9 mouse cellular contexts compared by ENCODE assay signal in genomic region chr10:79914948-79915596, GRCm38 (mm10). TPM values are rescaled to one million over a fixed set of nuclear protein-coding genes. Genes with fewer than 3 reads are reported as not detected.
DNase-seq lines count a peak whose midpoint lies in the region; ATAC-seq lines count a peak whose summit lies in the region.
"Had no signal": no experiment of that assay in that cellular context is flagged by ENCODE, and none has a peak within 500 bp of the region (broad histone marks: within the 10 kb centered on the region; RNA-seq: fewer than 3 reads in every experiment).

No protein-coding gene starts in this region.

- peaks cover 62% of the 10 kb centered on the region for H3K4me1 ChIP-seq in midbrain, embryonic 10.5 days
- H3K4me1 ChIP-seq in midbrain, embryonic 11.5 days (ENCODE audit: control insufficient read depth, insufficient read depth, low read length) = peaks cover 18% of the 10 kb centered on the region
- H3K4me1 ChIP-seq in limb, embryonic 15.5 days = peaks cover 46% of the 10 kb centered on the region
- peaks cover 35% of the 10 kb centered on the region for H3K4me1 ChIP-seq in stomach, embryonic 14.5 days (ENCODE audit: control insufficient read depth, insufficient read depth, low read length)

- peak overlapping the region; percentile 76; the same call in 1 of the 2 replicates for H3K4me3 ChIP-seq in midbrain, embryonic 10.5 days
- H3K4me3 ChIP-seq in midbrain, embryonic 11.5 days (ENCODE audit: low read depth, low read length) = no peak overlapping the region
- H3K4me3 ChIP-seq in limb, embryonic 15.5 days = no peak overlapping the region
- H3K4me3 ChIP-seq in stomach, embryonic 14.5 days (ENCODE audit: low read depth, low read length) = no peak overlapping the region

- H3K36me3 ChIP-seq in midbrain, embryonic 10.5 days = peaks cover 31% of the 10 kb centered on the region
- no peaks in the 10 kb centered on the region for H3K36me3 ChIP-seq in midbrain, embryonic 11.5 days (ENCODE audit: control insufficient read depth, insufficient read depth, low read length)
- H3K36me3 ChIP-seq in limb, embryonic 15.5 days = peaks cover 30% of the 10 kb centered on the region
- H3K36me3 ChIP-seq in stomach, embryonic 14.5 days (ENCODE audit: control insufficient read depth, insufficient read depth, low read length) = peaks cover 17% of the 10 kb centered on the region

- peak; percentile 46 for DNase-seq in cerebellum, adult 9-10 months
- DNase-seq in cerebellum, adult 18-20 months = no peak
- no peak for DNase-seq in midbrain, embryonic 10.5 days (ENCODE audit: low spot score)
- DNase-seq in midbrain, embryonic 11.5 days (ENCODE audit: low spot score, missing footprints) = no peak
- no peak for DNase-seq in left cerebral cortex, postnatal 25 days (ENCODE audit: low spot score in 2 of 2)
- no peak for DNase-seq in gastrocnemius, postnatal 10 days

- intact Hi-C loops in left cerebral cortex, postnatal 25 days (cut with DNase I) = no loop called here

- peaks cover 33% of the 10 kb centered on the region for H3K27me3 ChIP-seq in midbrain, embryonic 10.5 days (ENCODE audit: low read depth, poor library complexity, severe bottlenecking)
- peaks cover 29% of the 10 kb centered on the region for H3K27me3 ChIP-seq in midbrain, embryonic 11.5 days (ENCODE audit: control insufficient read depth, insufficient read depth, low read length)
- H3K27me3 ChIP-seq in limb, embryonic 15.5 days = peaks cover 28% of the 10 kb centered on the region
- H3K27me3 ChIP-seq in stomach, embryonic 14.5 days (ENCODE audit: control insufficient read depth, insufficient read depth, low read length) = peaks cover 27% of the 10 kb centered on the region

- H3K27ac ChIP-seq in midbrain, embryonic 10.5 days (replicated peaks) = no peak overlapping the region
- H3K27ac ChIP-seq in midbrain, embryonic 11.5 days (ENCODE audit: low read depth, low read length) = no peak overlapping the region
- peak overlapping the region; percentile 30; the same call in 1 of the 2 replicates for H3K27ac ChIP-seq in limb, embryonic 15.5 days
- peak overlapping the region; percentile 33; the same call in 1 of the 2 replicates for H3K27ac ChIP-seq in stomach, embryonic 14.5 days (ENCODE audit: low read length)

- no peak overlapping the region for H3K4me2 ChIP-seq in midbrain, embryonic 11.5 days
- peak overlapping the region; percentile 84; the same call in 1 of the 2 replicates for H3K4me2 ChIP-seq in limb, embryonic 15.5 days
- H3K4me2 ChIP-seq in stomach, embryonic 14.5 days (replicated peaks; ENCODE audit: low read depth, low read length) = peak overlapping the region; percentile 85

- no peak overlapping the region for H3K9ac ChIP-seq in midbrain, embryonic 11.5 days (ENCODE audit: low read length)
- 0 out of 2 replicates have a peak overlapping the region, but pooled peaks have one; percentile 7 for H3K9ac ChIP-seq in limb, embryonic 15.5 days
- H3K9ac ChIP-seq in stomach, embryonic 14.5 days (replicated peaks; ENCODE audit: low read depth, low read length) = peak overlapping the region; percentile 73; the same call in 1 of the 2 replicates

- no peaks in the 10 kb centered on the region for H3K9me3 ChIP-seq in midbrain, embryonic 10.5 days (replicated peaks)
- no peaks in the 10 kb centered on the region for H3K9me3 ChIP-seq in midbrain, embryonic 11.5 days (ENCODE audit: control insufficient read depth, low read length)
- H3K9me3 ChIP-seq in limb, embryonic 15.5 days = no peaks in the 10 kb centered on the region
- no peaks in the 10 kb centered on the region for H3K9me3 ChIP-seq in stomach, embryonic 14.5 days (ENCODE audit: control insufficient read depth, low read depth, low read length)

- ATAC-seq in midbrain, embryonic 11.5 days (ENCODE audit: low FRiP score) = no peak
- no peak for ATAC-seq in limb, embryonic 15.5 days (ENCODE audit: insufficient number of reproducible peaks, low FRiP score, low TSS enrichment, low read depth)
- ATAC-seq in stomach, embryonic 14.5 days (ENCODE audit: insufficient number of reproducible peaks, insufficient read depth, low FRiP score, low read depth) = no peak

- 74% methylated on average over 7 of the region's 7 CpGs for WGBS in midbrain, embryonic 10.5 days
- 73% methylated on average over 7 of the region's 7 CpGs for WGBS in midbrain, embryonic 11.5 days
- 60% methylated on average over 7 of the region's 7 CpGs for WGBS in limb, embryonic 15.5 days
- WGBS in stomach, embryonic 14.5 days = 59% methylated on average over 7 of the region's 7 CpGs

RNA-seq across cellular contexts. Expression of gene Kiss1r, which starts 1.7 kb away (rescaled TPM):
- polyA plus RNA-seq in midbrain, embryonic 10.5 days (2016; fragmentation: Nextera tagmentation; extraction: Ambion mirVana) = 1.0 and 1.2 TPM in 2 replicates
- 0.34 and 0.61 TPM in 2 replicates for polyA plus RNA-seq in midbrain, embryonic 11.5 days (2014; fragmentation: Nextera tagmentation; extraction: Ambion mirVana)
- polyA plus RNA-seq in limb, embryonic 15.5 days (2015; fragmentation: Nextera tagmentation; extraction: Ambion mirVana) = 1.0 and 1.2 TPM in 2 replicates
- polyA plus RNA-seq in stomach, embryonic 14.5 days (2014; fragmentation: Nextera tagmentation; extraction: Ambion mirVana) = 0.81 and 1.0 TPM in 2 replicates
- total RNA-seq in left cerebral cortex, postnatal 25 days (2021) = 1 to 10 TPM; 7.1 to 7.8 TPM
- under 1 TPM; 0.23 to 0.59 TPM for total RNA-seq in gastrocnemius, postnatal 10 days (2021)

RNA-seq across cellular contexts. Expression of gene Gm26602, which starts 4.4 kb away (rescaled TPM):
- polyA plus RNA-seq in midbrain, embryonic 10.5 days (2016; fragmentation: Nextera tagmentation; extraction: Ambion mirVana) = 2.0 and 5.5 TPM in 2 replicates
- 20.6 and 25.6 TPM in 2 replicates for polyA plus RNA-seq in midbrain, embryonic 11.5 days (2014; fragmentation: Nextera tagmentation; extraction: Ambion mirVana)
- not detected in 2 replicates for polyA plus RNA-seq in limb, embryonic 15.5 days (2015; fragmentation: Nextera tagmentation; extraction: Ambion mirVana)
- polyA plus RNA-seq in stomach, embryonic 14.5 days (2014; fragmentation: Nextera tagmentation; extraction: Ambion mirVana) = 5.3 TPM in 1 of 2 replicates, not detected in the other
- total RNA-seq in left cerebral cortex, postnatal 25 days (2021) = not detected
- not detected for total RNA-seq in gastrocnemius, postnatal 10 days (2021)
- polyA plus RNA-seq: C2C12 had no signal

RNA-seq across cellular contexts. Expression of gene R3hdm4, which starts 5.9 kb away (rescaled TPM):
- polyA plus RNA-seq in midbrain, embryonic 10.5 days (2016; fragmentation: Nextera tagmentation; extraction: Ambion mirVana) = 126 and 154 TPM in 2 replicates
- polyA plus RNA-seq in midbrain, embryonic 11.5 days (2014; fragmentation: Nextera tagmentation; extraction: Ambion mirVana) = 127 and 135 TPM in 2 replicates
- 159 and 161 TPM in 2 replicates for polyA plus RNA-seq in limb, embryonic 15.5 days (2015; fragmentation: Nextera tagmentation; extraction: Ambion mirVana)
- 143 and 151 TPM in 2 replicates for polyA plus RNA-seq in stomach, embryonic 14.5 days (2014; fragmentation: Nextera tagmentation; extraction: Ambion mirVana)
- total RNA-seq in left cerebral cortex, postnatal 25 days (2021) = 100 to 1,000 TPM; 366 to 394 TPM
- 100 to 1,000 TPM; 101 to 108 TPM for total RNA-seq in gastrocnemius, postnatal 10 days (2021)

RNA-seq across cellular contexts. Expression of gene Med16, which starts 6.3 kb away (rescaled TPM):
- polyA plus RNA-seq in midbrain, embryonic 10.5 days (2016; fragmentation: Nextera tagmentation; extraction: Ambion mirVana) = 69.8 and 70.8 TPM in 2 replicates
- polyA plus RNA-seq in midbrain, embryonic 11.5 days (2014; fragmentation: Nextera tagmentation; extraction: Ambion mirVana) = 39.7 and 45.7 TPM in 2 replicates
- 35.4 and 37.7 TPM in 2 replicates for polyA plus RNA-seq in limb, embryonic 15.5 days (2015; fragmentation: Nextera tagmentation; extraction: Ambion mirVana)
- polyA plus RNA-seq in stomach, embryonic 14.5 days (2014; fragmentation: Nextera tagmentation; extraction: Ambion mirVana) = 43.4 and 46.4 TPM in 2 replicates
- total RNA-seq in left cerebral cortex, postnatal 25 days (2021) = 10 to 100 TPM; 57.5 to 59.8 TPM
- total RNA-seq in gastrocnemius, postnatal 10 days (2021) = 10 to 100 TPM; 39.6 to 43.8 TPM

RNA-seq across cellular contexts. Expression of gene Arid3a, which starts 11.8 kb away (rescaled TPM):
- polyA plus RNA-seq in midbrain, embryonic 10.5 days (2016; fragmentation: Nextera tagmentation; extraction: Ambion mirVana) = 12.5 and 13.4 TPM in 2 replicates
- polyA plus RNA-seq in midbrain, embryonic 11.5 days (2014; fragmentation: Nextera tagmentation; extraction: Ambion mirVana) = 4.2 and 6.2 TPM in 2 replicates
- 5.7 and 7.4 TPM in 2 replicates for polyA plus RNA-seq in limb, embryonic 15.5 days (2015; fragmentation: Nextera tagmentation; extraction: Ambion mirVana)
- 12.7 and 14.0 TPM in 2 replicates for polyA plus RNA-seq in stomach, embryonic 14.5 days (2014; fragmentation: Nextera tagmentation; extraction: Ambion mirVana)
- total RNA-seq in left cerebral cortex, postnatal 25 days (2021) = 1 to 10 TPM; 5.4 to 8.6 TPM
- total RNA-seq in gastrocnemius, postnatal 10 days (2021) = 1 to 10 TPM; 2.6 to 4.1 TPM

Comparison
In these comparisons a context has a peak if more than half of its experiments do, and no peak if none do; other contexts are left out.
1. H3K27ac ChIP-seq: peak in limb, embryonic 15.5 days (single experiment) and stomach, embryonic 14.5 days (single experiment); none in midbrain, embryonic 10.5 days (single experiment) and midbrain, embryonic 11.5 days (single experiment).